In genomic region chrX:40740701-40741344, GRCm38 (mm10) we compare ENCODE assay signal across 19 mouse cellular contexts.
DNase-seq lines count a peak whose midpoint lies in the region; ATAC-seq lines count a peak whose summit lies in the region.
"Had no signal": no experiment of that assay in that cellular context is flagged by ENCODE, and none has a peak within 500 bp of the region (broad histone marks: within the 10 kb centered on the region; RNA-seq: fewer than 3 reads in every experiment).

No protein-coding gene starts in this region.

- no peak overlapping the region for H3K4me2 ChIP-seq in forebrain, embryonic 16.5 days (ENCODE audit: low read length)
- H3K4me2 ChIP-seq in forebrain, embryonic 11.5 days (ENCODE audit: low read depth, low read length, severe bottlenecking) = no peak overlapping the region
- H3K4me2 ChIP-seq: heart, embryonic 11.5 days; hindbrain, embryonic 14.5 days; midbrain, embryonic 15.5 days; neural tube, embryonic 13.5 days had no signal

- H3K9ac ChIP-seq in forebrain, embryonic 16.5 days (replicated peaks; ENCODE audit: low read depth, low read length) = no peak overlapping the region
- H3K9ac ChIP-seq in forebrain, embryonic 11.5 days (ENCODE audit: low read length) = no peak overlapping the region
- H3K9ac ChIP-seq: hindbrain, embryonic 14.5 days; liver, embryonic 14.5 days; midbrain, embryonic 15.5 days; neural tube, embryonic 13.5 days had no signal

- no peaks in the 10 kb centered on the region for H3K9me3 ChIP-seq in forebrain, embryonic 16.5 days (ENCODE audit: control insufficient read depth, low read length)
- no peaks in the 10 kb centered on the region for H3K9me3 ChIP-seq in forebrain, embryonic 11.5 days (ENCODE audit: control insufficient read depth, low read length)
- H3K9me3 ChIP-seq: G1E; midbrain, embryonic 15.5 days; neural tube, embryonic 13.5 days had no signal

- no peak for DNase-seq in forebrain, embryonic 11.5 days (ENCODE audit: low spot score)
- DNase-seq in frontal cortex, postnatal 36 days (ENCODE audit: low spot score in 2 of 2) = peak; percentile 36 to 70
- peak; percentile 3 to 72 for DNase-seq in left cerebral cortex, adult 8-10 months (ENCODE audit: low spot score in 2 of 2)
- peak; percentile 37 to 65 for DNase-seq in right cerebral cortex, postnatal 36 days (ENCODE audit: low spot score in 2 of 2)
- DNase-seq in neural tube, embryonic 10.5 days (ENCODE audit: extremely low spot score, low spot score) = no peak
- no peak for DNase-seq in adrenal gland, adult 2 months
- DNase-seq: B cell, adult 2 months; cerebellum, postnatal 25 days; gastrocnemius, postnatal 10 days; kidney, adult 2 months; thymus, postnatal 14 days had no signal

- peak; percentile 15; the same call in 1 of the 2 replicates for ATAC-seq in forebrain, embryonic 16.5 days
- ATAC-seq in forebrain, embryonic 11.5 days (replicated peaks; ENCODE audit: low FRiP score) = no peak
- ATAC-seq in megakaryocyte, adult 5-6 weeks (ENCODE audit: poor library complexity, severe bottlenecking) = no peak
- ATAC-seq: midbrain, embryonic 15.5 days had no signal

- no peaks in the 10 kb centered on the region for H3K4me1 ChIP-seq in forebrain, embryonic 16.5 days (replicated peaks; ENCODE audit: control insufficient read depth, insufficient read depth, low read length)
- H3K4me1 ChIP-seq in forebrain, embryonic 11.5 days (replicated peaks; ENCODE audit: control insufficient read depth, insufficient read depth, low read length) = no peaks in the 10 kb centered on the region
- H3K4me1 ChIP-seq: midbrain, embryonic 15.5 days; neural tube, embryonic 13.5 days had no signal

- WGBS in forebrain, embryonic 16.5 days = 40% methylated on average over 4 of the region's 4 CpGs
- 47% methylated on average over 4 of the region's 4 CpGs for WGBS in forebrain, embryonic 11.5 days

- H3K4me3 ChIP-seq in forebrain, embryonic 16.5 days (replicated peaks; ENCODE audit: low read length) = no peak overlapping the region
- H3K4me3 ChIP-seq in forebrain, embryonic 11.5 days (ENCODE audit: low read depth, low read length) = no peak overlapping the region
- H3K4me3 ChIP-seq: midbrain, embryonic 15.5 days; neural tube, embryonic 13.5 days had no signal

- H3K27ac ChIP-seq in forebrain, embryonic 16.5 days (ENCODE audit: low read length) = no peak overlapping the region
- no peak overlapping the region for H3K27ac ChIP-seq in forebrain, embryonic 11.5 days (ENCODE audit: low read depth, low read length)
- H3K27ac ChIP-seq: hindbrain, embryonic 14.5 days; liver, embryonic 14.5 days; midbrain, embryonic 15.5 days; neural tube, embryonic 13.5 days had no signal

- no peaks in the 10 kb centered on the region for H3K36me3 ChIP-seq in forebrain, embryonic 16.5 days (ENCODE audit: control insufficient read depth, insufficient read depth)
- no peaks in the 10 kb centered on the region for H3K36me3 ChIP-seq in forebrain, embryonic 11.5 days (ENCODE audit: control insufficient read depth, insufficient read depth, low read length)
- H3K36me3 ChIP-seq: G1E; midbrain, embryonic 15.5 days; neural tube, embryonic 13.5 days had no signal

- H3K27me3 ChIP-seq in forebrain, embryonic 16.5 days (replicated peaks; ENCODE audit: control insufficient read depth, insufficient read depth, low read length) = no peaks in the 10 kb centered on the region
- H3K27me3 ChIP-seq in forebrain, embryonic 11.5 days (ENCODE audit: control insufficient read depth, insufficient read depth, low read length) = no peaks in the 10 kb centered on the region
- H3K27me3 ChIP-seq: midbrain, embryonic 15.5 days; neural tube, embryonic 13.5 days had no signal

Comparison
In these comparisons a context has a peak if more than half of its experiments do, and no peak if none do; other contexts are left out.
1. DNase-seq: peak in frontal cortex, postnatal 36 days (2 of 2), left cerebral cortex, adult 8-10 months (2 of 2) and right cerebral cortex, postnatal 36 days (2 of 2); none in forebrain, embryonic 11.5 days (single experiment), neural tube, embryonic 10.5 days (single experiment) and adrenal gland, adult 2 months (single experiment).